Mouse (Mus musculus) kidney, embryonic 15.5 days (tissue): Measurements from ENCODE around the gene Dcps. TPM values are rescaled to one million over a fixed set of nuclear protein-coding genes. Genes with fewer than 3 reads are reported as not detected.

Experiments used
- ATAC-seq: fragments of 200-750 bp; cut with Nextera tagmentation; replicated peaks from 2 replicates; pipeline ENCODE4 v1.8.0; 2017; ENCODE audit warnings: moderate TSS enrichment; ENCODE audit not compliant: low FRiP score
- H3K27ac ChIP-seq: fragments of 300-500 bp; sonication (generic); 2 replicates; pipeline ENCODE4 v1.5.1; 2015; ENCODE audit warnings: mild to moderate bottlenecking, inconsistent platforms
- H3K27me3 ChIP-seq: fragments of 300-500 bp; sonication (generic); 2 replicates; pipeline ENCODE4 v1.6.1; 2015; ENCODE audit warnings: inconsistent platforms
- H3K36me3 ChIP-seq: fragments of 300-500 bp; sonication (generic); 2 replicates; pipeline ENCODE4 v1.6.1; 2015; ENCODE audit warnings: inconsistent platforms
- H3K4me1 ChIP-seq: fragments of 300-500 bp; sonication (generic); 2 replicates; pipeline ENCODE4 v1.6.1; 2015; ENCODE audit warnings: inconsistent platforms
- H3K4me2 ChIP-seq: fragments of 300-500 bp; sonication (generic); 2 replicates; pipeline ENCODE4 v1.6.1; 2015; ENCODE audit warnings: moderate library complexity, mild to moderate bottlenecking, inconsistent platforms
- H3K4me3 ChIP-seq: fragments of 300-500 bp; sonication (generic); replicated peaks from 2 replicates; pipeline ENCODE4 v1.5.1; 2015; ENCODE audit warnings: mild to moderate bottlenecking, inconsistent platforms
- H3K9ac ChIP-seq: fragments of 300-500 bp; sonication (generic); 2 replicates; pipeline ENCODE4 v1.6.1; 2015; ENCODE audit warnings: mild to moderate bottlenecking, inconsistent platforms
- H3K9me3 ChIP-seq: fragments of 300-500 bp; sonication (generic); replicated peaks from 2 replicates; pipeline ENCODE4 v1.6.1; 2016; ENCODE audit warnings: inconsistent platforms
- WGBS: fragments of 180-500 bp; shearing (Covaris S2); methylation state at CpG from one replicate; pipeline ENCODE4 v1.1.7; 2015; ENCODE audit warnings: mixed read lengths; 5-methylcytosine and 5-hydroxymethylcytosine counted together
- polyA plus RNA-seq: library from polyadenylated mRNA; unstranded; fragments of >200 nt; fragmentation: Nextera tagmentation; extraction: Ambion mirVana; gene quantifications from 2 replicates; pipeline ENCODE4 v1.2.1, GENCODE M21; 2015

Gene Dcps
- polyA plus RNA-seq: 94.4 and 95.4 TPM in 2 replicates

GRCm38 (mm10) chr9:35175251-35176123, at the start of gene Dcps:
Gene Dcps, minus strand, starts transcription at chr9:35176061.
- under 1% methylated on average over 38 of the region's 38 CpGs for WGBS
- no peaks in the 10 kb centered on the region for H3K9me3 ChIP-seq
- no peaks in the 10 kb centered on the region for H3K27me3 ChIP-seq
- peak within 1 kb of the TSS; percentile 58 for H3K9ac ChIP-seq
- H3K4me2 ChIP-seq: peak within 1 kb of the TSS; percentile 89
- peaks cover 9% of the 10 kb centered on the region; the same call in 1 of the 2 replicates for H3K36me3 ChIP-seq
- peak within 1 kb of the TSS; percentile 87 for H3K27ac ChIP-seq
- ATAC-seq: peak; percentile 98
- H3K4me1 ChIP-seq: peaks cover 11% of the 10 kb centered on the region
- H3K4me3 ChIP-seq: peak within 1 kb of the TSS; percentile 68

- no peak overlapping the region for H3K9ac ChIP-seq
- no peak overlapping the region for H3K4me2 ChIP-seq
- no peaks in the 10 kb centered on the region for H3K4me1 ChIP-seq
- H3K36me3 ChIP-seq: peaks cover 64% of the 10 kb centered on the region
- no peak overlapping the region for H3K27ac ChIP-seq
- no peaks in the 10 kb centered on the region for H3K9me3 ChIP-seq
- no peaks in the 10 kb centered on the region for H3K27me3 ChIP-seq
- WGBS: 97% methylated on average over 3 of the region's 3 CpGs
- H3K4me3 ChIP-seq: no peak overlapping the region
- no peak for ATAC-seq
Measured at GRCm38 (mm10) chr9:35223466-35223865, 47.6 kb upstream of the Dcps start.

GRCm38 (mm10) chr9:35217963-35218362, 42.1 kb upstream of the Dcps start:
- 83% methylated on average over 1 of the region's 1 CpGs for WGBS
- Histone ChIP-seq H3K4me3 (no peak overlapping the region), H3K9ac (no peak overlapping the region), H3K4me1 (no peaks in the 10 kb centered on the region), H3K36me3 (peaks cover 94% of the 10 kb centered on the region), H3K27me3 (no peaks in the 10 kb centered on the region), H3K4me2 (no peak overlapping the region), H3K27ac (no peak overlapping the region), H3K9me3 (no peaks in the 10 kb centered on the region)
- ATAC-seq: no peak

GRCm38 (mm10) chr9:35211573-35212511, 36.0 kb upstream of the Dcps start:
- 31% methylated on average over 26 of the region's 26 CpGs for WGBS
- Histone ChIP-seq H3K36me3 (peaks cover 69% of the 10 kb centered on the region), H3K27ac (peak overlapping the region; percentile 82), H3K9ac (peak overlapping the region; percentile 85), H3K4me1 (peaks cover 19% of the 10 kb centered on the region), H3K9me3 (no peaks in the 10 kb centered on the region), H3K4me2 (peak overlapping the region; percentile 79), H3K4me3 (peak overlapping the region; percentile 93), H3K27me3 (no peaks in the 10 kb centered on the region)
- ATAC-seq: no peak; the same call in 1 of the 2 replicates

GRCm38 (mm10) chr9:35210542-35211474, 34.9 kb upstream of the Dcps start, which contains the start of gene Foxred1:
Gene Foxred1, minus strand, starts transcription at chr9:35211055.
- ATAC-seq: peak; percentile 100
- H3K4me3 ChIP-seq: peak within 1 kb of the TSS; percentile 93
- peaks cover 19% of the 10 kb centered on the region for H3K4me1 ChIP-seq
- peak within 1 kb of the TSS; percentile 93 for H3K4me2 ChIP-seq
- peak within 1 kb of the TSS; percentile 91 for H3K27ac ChIP-seq
- peaks cover 69% of the 10 kb centered on the region for H3K36me3 ChIP-seq
- H3K27me3 ChIP-seq: no peaks in the 10 kb centered on the region
- H3K9ac ChIP-seq: peak within 1 kb of the TSS; percentile 91
- H3K9me3 ChIP-seq: no peaks in the 10 kb centered on the region
- WGBS: 1% methylated on average over 72 of the region's 72 CpGs

GRCm38 (mm10) chr9:35204421-35204820, 28.6 kb upstream of the Dcps start:
- Histone ChIP-seq H3K4me1 (peaks cover 11% of the 10 kb centered on the region), H3K4me2 (no peak overlapping the region), H3K27me3 (no peaks in the 10 kb centered on the region), H3K9ac (no peak overlapping the region), H3K4me3 (no peak overlapping the region), H3K27ac (no peak overlapping the region), H3K36me3 (peaks cover 53% of the 10 kb centered on the region), H3K9me3 (no peaks in the 10 kb centered on the region)
- ATAC-seq: no peak
- WGBS: 95% methylated on average over 2 of the region's 2 CpGs

GRCm38 (mm10) chr9:35203536-35203935, 27.7 kb upstream of the Dcps start:
- WGBS: 55% methylated on average over 3 of the region's 3 CpGs
- Histone ChIP-seq H3K4me1 (peaks cover 19% of the 10 kb centered on the region), H3K4me3 (no peak overlapping the region), H3K27ac (no peak overlapping the region), H3K9me3 (no peaks in the 10 kb centered on the region), H3K4me2 (no peak overlapping the region), H3K27me3 (no peaks in the 10 kb centered on the region), H3K9ac (no peak overlapping the region), H3K36me3 (peaks cover 44% of the 10 kb centered on the region)
- ATAC-seq: no peak

- Histone ChIP-seq H3K9me3 (no peaks in the 10 kb centered on the region), H3K4me1 (peaks cover 21% of the 10 kb centered on the region), H3K9ac (peak overlapping the region; percentile 70; the same call in 1 of the 2 replicates), H3K36me3 (peaks cover 16% of the 10 kb centered on the region), H3K4me3 (peak overlapping the region; percentile 74), H3K27me3 (no peaks in the 10 kb centered on the region), H3K27ac (no peak overlapping the region), H3K4me2 (peak overlapping the region; percentile 82)
- WGBS: 43% methylated on average over 9 of the region's 9 CpGs
- no peak for ATAC-seq
Measured at GRCm38 (mm10) chr9:35200529-35201060, 24.7 kb upstream of the Dcps start.

- Histone ChIP-seq H3K36me3 (peaks cover 9% of the 10 kb centered on the region), H3K27ac (peak within 1 kb of the TSS; percentile 75), H3K4me1 (peaks cover 21% of the 10 kb centered on the region), H3K9ac (peak within 1 kb of the TSS; percentile 70), H3K4me2 (peak within 1 kb of the TSS; percentile 82), H3K27me3 (no peaks in the 10 kb centered on the region), H3K4me3 (peak within 1 kb of the TSS; percentile 74), H3K9me3 (no peaks in the 10 kb centered on the region)
- WGBS: under 1% methylated on average over 39 of the region's 44 CpGs
- peak; percentile 95 for ATAC-seq
Measured at GRCm38 (mm10) chr9:35199772-35200471, 24.1 kb upstream of the Dcps start, which contains the start of the genes Srpr and Tirap. Gene Srpr, plus strand, starts transcription at chr9:35200175. Gene Tirap, minus strand, starts transcription at chr9:35200291.

GRCm38 (mm10) chr9:35198945-35199771, 23.3 kb upstream of the Dcps start:
- peak overlapping the region; percentile 70 for H3K9ac ChIP-seq
- H3K9me3 ChIP-seq: no peaks in the 10 kb centered on the region
- 23% methylated on average over 18 of the region's 18 CpGs for WGBS
- no peaks in the 10 kb centered on the region for H3K27me3 ChIP-seq
- peak overlapping the region; percentile 74 for H3K4me3 ChIP-seq
- peaks cover 1% of the 10 kb centered on the region for H3K36me3 ChIP-seq
- peak; percentile 76 for ATAC-seq
- peak overlapping the region; percentile 75 for H3K27ac ChIP-seq
- peaks cover 21% of the 10 kb centered on the region for H3K4me1 ChIP-seq
- peak overlapping the region; percentile 82 for H3K4me2 ChIP-seq
